Mouse (Mus musculus): ENCODE measurements around the gene Gm17364. TPM values are rescaled to one million over a fixed set of nuclear protein-coding genes. Genes with fewer than 3 reads are reported as not detected.

Gm17364 gene
- total RNA-seq, 2 experiments from 2014 or later, result not detected

Other genes starting within 250 kb of the Gm17364 start
- gene Mak, start 194.3 kb downstream of the Gm17364 start, total RNA-seq (2021), result not detected
- gene Gcm2, start 162.9 kb downstream of the Gm17364 start, total RNA-seq (2021), result not detected
- gene Sycp2l, start 159.7 kb downstream of the Gm17364 start, total RNA-seq (2021), result not detected
- gene Elovl2, start 53.6 kb downstream of the Gm17364 start, total RNA-seq (2021), result 1 to 10 TPM in 1 of 2 experiments, under 1 TPM in 1; 0.49 to 1.2 TPM
- 10 to 100 TPM; 21.9 to 22.8 TPM for gene Smim13, start 24.1 kb downstream of the Gm17364 start, total RNA-seq (2021)
- 10 to 100 TPM; 19.2 to 26.4 TPM for gene Nedd9, start 213.4 kb upstream of the Gm17364 start, total RNA-seq (2021)

Data from gastrocnemius, postnatal 4 days (tissue).